Mouse (Mus musculus): Measurements from ENCODE around the gene Gal3st4.
"Not testable (repeated sequence)": the region's sequence is repeated elsewhere in the genome, so short reads cannot be mapped to it uniquely, and the experiment has no call there.

The Gal3st4 gene

GRCm38 (mm10) chr5:138216632-138217031, 56.0 kb downstream of the Gal3st4 start:
- not testable (repeated sequence) for DNase-seq (ENCODE audit: low spot score in 2 of 2)
